Mouse (Mus musculus): ENCODE measurements around the gene Col13a1.

Gene Col13a1

GRCm38 (mm10) chr10:61829046-61829445 is 149.9 kb downstream of the Col13a1 start:
- no peak for DNase-seq (ENCODE audit: low spot score in 2 of 2)

GRCm38 (mm10) chr10:61827950-61828936 is 150.7 kb downstream of the Col13a1 start:
- DNase-seq (ENCODE audit: low spot score in 2 of 2), result no peak

GRCm38 (mm10) chr10:61826753-61827435 is 152.0 kb downstream of the Col13a1 start:
- DNase-seq (ENCODE audit: low spot score in 2 of 2), result no peak

DNA sequence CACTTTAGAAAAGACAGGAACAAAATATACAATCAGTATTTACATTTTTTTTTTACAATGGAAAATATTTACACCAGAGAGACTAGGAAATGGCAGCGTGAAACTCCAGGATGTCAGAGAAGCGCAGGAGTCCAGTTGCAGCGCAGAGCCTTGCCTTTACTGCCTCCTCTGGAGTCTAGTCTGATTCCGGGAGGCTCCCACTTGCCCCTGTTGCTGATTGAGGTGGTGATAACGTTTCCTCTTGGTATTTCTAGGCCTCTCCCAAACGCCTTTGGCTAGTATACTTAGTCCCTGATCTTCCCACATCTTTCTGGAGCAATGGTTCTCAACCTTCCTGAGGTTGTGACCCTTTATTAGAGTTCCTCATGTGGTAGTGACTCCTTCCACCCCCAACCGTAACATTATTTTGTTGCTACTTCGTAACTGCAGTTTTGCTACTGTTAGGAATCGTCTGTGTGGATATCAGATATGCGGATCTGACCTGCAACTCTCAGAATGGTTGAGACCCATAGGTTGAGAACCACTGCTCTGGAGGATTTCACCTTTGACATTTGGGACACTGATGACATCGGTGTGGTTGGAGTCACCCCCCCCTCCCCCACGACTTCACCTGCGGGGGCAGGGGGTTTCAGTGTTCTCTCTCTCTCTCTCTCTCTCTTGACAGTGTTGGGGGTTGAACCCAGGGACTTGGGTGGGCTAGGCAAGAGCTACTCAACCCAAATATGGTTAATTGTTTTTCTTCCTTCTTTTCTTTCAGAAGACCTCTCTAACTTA is 152.7 kb downstream of the Col13a1 start:
- DNase-seq (ENCODE audit: low spot score in 2 of 2), result no peak

DNA sequence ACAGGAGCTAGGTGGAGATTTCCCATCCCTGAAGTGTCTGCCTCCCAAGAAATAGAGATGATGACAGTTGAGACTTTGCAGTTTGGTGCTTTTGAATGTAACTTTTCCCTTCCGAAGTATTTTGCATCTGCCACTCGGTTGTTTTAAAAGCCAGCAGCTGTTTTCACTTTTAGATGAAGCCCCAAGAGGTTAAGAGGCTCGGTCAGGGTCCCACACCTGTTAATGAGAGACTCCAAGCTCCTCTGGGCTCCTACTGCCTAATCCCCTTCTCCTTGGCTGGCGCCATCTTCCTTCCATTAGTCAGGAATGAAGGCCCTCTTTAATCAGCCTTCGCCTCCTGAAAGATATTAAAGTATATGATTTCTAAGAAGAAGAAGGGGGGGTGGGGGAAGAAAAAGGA is 153.4 kb downstream of the Col13a1 start:
- no peak for DNase-seq (ENCODE audit: low spot score in 2 of 2)

DNA sequence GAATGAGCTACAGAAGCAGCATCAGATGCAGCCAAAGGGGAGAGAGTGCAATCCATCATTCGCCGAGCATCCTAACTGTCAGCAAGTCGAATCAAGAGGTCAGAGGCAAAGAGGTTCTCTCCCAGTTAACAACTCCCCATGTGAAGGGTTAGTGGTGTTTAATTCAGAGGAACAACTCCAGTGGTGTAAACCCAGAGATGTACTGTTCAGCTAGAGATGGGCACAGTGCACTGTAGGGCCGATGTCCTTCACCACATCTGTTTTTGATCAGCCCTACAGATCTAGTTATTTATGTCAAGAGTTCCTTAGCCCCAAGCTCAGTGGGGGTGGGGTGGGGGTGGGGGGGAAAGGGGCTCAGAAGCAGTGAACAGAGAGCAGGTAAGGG is 155.2 kb downstream of the Col13a1 start:
- DNase-seq (ENCODE audit: low spot score in 2 of 2), result no peak

DNA sequence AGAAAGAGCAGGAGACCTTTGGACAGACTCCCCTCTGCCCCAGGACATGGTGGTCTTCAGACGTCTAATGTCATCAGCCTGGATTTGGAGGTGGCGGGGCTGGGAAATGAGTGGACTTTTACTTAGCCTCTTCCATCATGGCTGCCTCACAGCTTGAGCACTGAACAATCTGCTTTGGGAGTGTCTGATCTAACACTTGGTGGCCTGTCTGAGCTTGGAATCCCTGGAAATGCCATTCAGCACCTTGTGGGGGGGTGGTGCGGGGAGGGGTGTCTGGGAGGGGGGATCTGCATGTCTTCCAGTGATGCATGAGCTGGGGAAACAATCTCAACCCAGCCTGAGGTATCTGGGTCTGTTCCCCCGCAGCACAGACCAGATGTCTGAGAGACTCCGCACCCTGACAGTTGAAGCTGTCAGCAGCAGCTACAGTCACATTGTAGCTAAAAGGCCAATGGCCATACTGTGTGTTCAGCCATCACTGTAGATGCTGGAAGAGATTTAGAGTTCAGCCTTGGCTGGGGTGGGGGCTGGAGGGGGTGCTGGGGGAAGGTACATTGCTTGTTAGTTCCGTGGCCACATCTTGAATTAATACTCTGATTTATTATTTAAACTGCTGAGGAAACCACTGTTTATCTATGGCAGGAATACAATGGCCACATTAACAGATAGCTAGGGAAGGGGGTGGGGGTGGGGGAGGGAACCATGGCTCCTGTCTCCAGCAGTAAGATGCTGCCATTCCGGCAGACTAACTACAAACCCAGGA is 155.8 kb downstream of the Col13a1 start:
- no peak for DNase-seq (ENCODE audit: low spot score in 2 of 2)

DNA sequence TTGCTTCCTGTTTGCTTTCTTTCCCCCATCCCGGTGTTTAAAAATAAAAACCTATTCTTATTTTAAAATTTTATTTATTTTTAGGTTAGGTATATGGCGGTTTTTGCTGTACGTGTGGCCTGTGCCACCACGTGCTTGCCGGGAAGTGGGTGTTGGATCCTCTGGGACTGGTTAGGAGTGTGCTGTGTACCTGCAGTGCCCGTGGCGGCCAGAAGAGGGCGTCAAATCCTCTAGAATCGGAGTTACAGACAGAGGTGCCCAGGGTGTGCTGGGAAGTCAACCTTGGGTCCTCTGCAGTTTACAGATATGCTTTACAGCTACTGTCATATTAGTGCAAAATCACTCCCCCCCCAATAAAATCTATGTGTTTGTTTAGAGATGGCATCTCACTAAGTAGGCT is 158.9 kb downstream of the Col13a1 start:
- DNase-seq (ENCODE audit: low spot score in 2 of 2), result no peak

- no peak for DNase-seq (ENCODE audit: low spot score in 2 of 2)
Observed at GRCm38 (mm10) chr10:61811987-61812386, 166.9 kb downstream of the Col13a1 start.

DNA sequence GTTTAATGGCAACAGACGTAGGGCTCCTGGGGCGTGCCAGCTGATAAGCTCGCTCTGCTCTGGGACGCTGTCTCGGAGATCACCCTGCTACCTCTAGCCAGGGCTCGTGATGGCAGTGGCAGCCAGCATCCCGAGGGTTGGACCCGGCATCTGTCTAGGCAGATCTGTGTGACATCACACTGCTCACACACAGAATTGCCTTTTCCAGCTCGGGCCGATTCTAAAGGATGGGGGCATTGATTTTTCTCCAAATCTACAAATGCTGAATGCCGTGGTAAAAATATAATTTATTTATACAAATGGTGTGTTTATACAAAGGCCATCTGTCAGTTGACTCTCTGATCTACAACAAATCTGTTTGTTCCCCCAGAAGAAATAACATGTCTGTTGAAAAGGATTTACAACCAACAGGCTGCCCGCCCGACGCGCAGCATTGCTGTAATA is 180.8 kb downstream of the Col13a1 start:
- DNase-seq (ENCODE audit: low spot score in 2 of 2), result no peak

DNA sequence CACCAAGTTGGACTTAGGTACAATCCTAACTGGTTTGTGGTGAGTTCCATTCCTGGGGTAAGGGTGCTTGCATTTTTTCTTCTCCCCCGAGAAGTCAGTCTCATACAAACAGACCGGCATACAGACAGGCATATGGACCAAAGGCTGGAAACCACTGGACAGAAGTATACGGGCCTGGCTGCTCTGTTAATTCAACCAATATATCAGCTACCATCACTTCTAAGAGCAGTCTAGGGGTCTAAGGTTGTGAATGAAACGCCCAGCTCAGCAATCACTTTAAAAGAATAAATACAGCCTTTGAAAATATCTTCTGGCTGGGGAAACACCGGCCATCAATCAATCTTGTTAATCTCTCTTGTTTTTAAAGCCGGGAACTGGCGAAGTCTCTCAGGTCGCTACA is 183.4 kb downstream of the Col13a1 start:
- no peak for DNase-seq (ENCODE audit: low spot score in 2 of 2)

DNA sequence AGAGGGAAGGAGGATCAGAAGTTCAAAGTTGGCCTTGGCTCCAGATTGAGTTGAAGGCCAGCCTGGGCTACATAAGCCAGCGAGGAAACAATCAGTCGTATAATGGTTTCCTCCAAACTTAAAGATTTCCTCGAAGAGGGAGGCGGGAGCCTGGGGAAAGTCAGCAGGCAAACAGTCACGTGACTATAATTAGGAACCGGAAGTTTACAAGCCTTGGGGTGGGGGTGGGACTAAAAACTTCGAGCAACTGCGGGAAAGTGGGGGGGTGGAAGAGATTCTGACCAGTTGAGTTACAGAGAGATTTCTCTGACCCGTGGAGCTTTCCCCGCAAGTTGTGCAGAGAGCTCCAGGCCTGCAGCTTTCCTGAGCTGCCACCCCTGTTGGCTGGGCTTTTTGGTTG is 183.9 kb downstream of the Col13a1 start:
- no peak for DNase-seq (ENCODE audit: low spot score in 2 of 2)

DNA sequence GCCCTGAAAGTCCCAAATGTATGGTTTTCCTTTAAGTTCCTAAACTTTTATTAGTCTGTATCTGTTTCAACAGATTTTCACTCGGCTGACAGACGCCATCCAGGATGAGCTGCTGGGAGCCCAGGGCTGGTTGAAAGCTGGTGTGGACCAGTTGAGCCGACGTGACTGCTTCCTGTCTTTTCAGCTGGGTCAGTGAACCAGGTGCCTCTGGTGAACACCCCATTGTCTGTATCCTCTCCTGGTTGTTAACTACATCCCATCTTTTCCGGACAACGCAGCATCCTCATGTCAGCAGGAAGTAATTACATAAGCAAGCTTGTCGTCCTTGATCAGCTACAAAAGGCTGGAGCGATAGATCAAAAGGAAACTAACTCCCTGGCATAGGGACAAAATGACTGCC is 185.9 kb downstream of the Col13a1 start:
- no peak for DNase-seq (ENCODE audit: low spot score in 2 of 2)

DNA sequence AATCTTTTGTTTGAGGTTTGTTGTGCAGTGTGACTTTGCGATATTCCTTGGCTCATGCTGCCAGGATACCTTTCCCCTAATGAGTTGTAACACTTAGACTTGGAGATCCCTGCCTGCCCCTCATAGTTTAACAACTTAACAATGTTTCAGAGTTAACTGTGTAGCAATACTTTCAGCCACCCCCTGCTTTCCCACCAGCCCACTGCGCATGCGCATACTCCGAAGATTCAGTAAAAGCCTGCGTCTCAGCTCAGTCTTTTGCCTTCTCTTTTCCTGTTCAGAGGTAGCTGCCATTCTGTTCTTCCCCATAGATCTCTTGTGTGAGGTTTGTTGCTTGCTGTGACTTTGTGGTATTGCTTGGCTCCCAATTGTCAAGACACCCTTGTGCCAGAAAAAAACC is 190.4 kb downstream of the Col13a1 start:
- DNase-seq (ENCODE audit: low spot score in 2 of 2), result no peak

Data from frontal cortex, postnatal 10 days (tissue).